Mouse (Mus musculus) lung, embryonic 16.5 days (tissue): ENCODE results near the gene Wwc2. TPM values are rescaled to one million over a fixed set of nuclear protein-coding genes. Genes with fewer than 3 reads are reported as not detected.
A peak's percentile ranks its signal among the peaks of the same experiment; 100 is the strongest.

Experiments
- ATAC-seq: fragments of 200-750 bp; cut with Nextera tagmentation; 2 replicates; pipeline ENCODE4 v1.8.0; 2017; ENCODE audit warnings: low read depth, mild to moderate bottlenecking, moderate library complexity
- H3K27ac ChIP-seq: fragments of 300-500 bp; sonication (generic); 2 replicates; pipeline ENCODE4 v1.5.1; 2014; ENCODE audit warnings: mild to moderate bottlenecking, control low read depth, low read length
- H3K27me3 ChIP-seq: fragments of 300-500 bp; sonication (generic); 2 replicates; pipeline ENCODE4 v1.6.1; 2014; ENCODE audit warnings: low read depth, low read length, mixed read lengths; ENCODE audit not compliant: control insufficient read depth, insufficient read depth
- H3K36me3 ChIP-seq: fragments of 300-500 bp; sonication (generic); 2 replicates; pipeline ENCODE4 v1.6.1; 2014; ENCODE audit warnings: low read length; ENCODE audit not compliant: control insufficient read depth, insufficient read depth
- H3K4me1 ChIP-seq: fragments of 300-500 bp; sonication (generic); replicated peaks from 2 replicates; pipeline ENCODE4 v1.6.1; 2014; ENCODE audit warnings: low read length, mixed read lengths; ENCODE audit not compliant: control insufficient read depth, insufficient read depth
- H3K4me2 ChIP-seq: fragments of 300-500 bp; sonication (generic); 2 replicates; pipeline ENCODE4 v1.6.1; 2014; ENCODE audit warnings: low read depth, low read length, control low read depth
- H3K4me3 ChIP-seq: fragments of 300-500 bp; sonication (generic); 2 replicates; pipeline ENCODE4 v1.5.1; 2014; ENCODE audit warnings: mild to moderate bottlenecking, low read length, control low read depth
- H3K9ac ChIP-seq: fragments of 300-500 bp; sonication (generic); 2 replicates; pipeline ENCODE4 v1.6.1; 2014; ENCODE audit warnings: low read length, control low read depth
- H3K9me3 ChIP-seq: fragments of 300-500 bp; sonication (generic); 2 replicates; pipeline ENCODE4 v1.6.1; 2016; ENCODE audit warnings: low read length; ENCODE audit not compliant: control insufficient read depth
- WGBS: fragments of 180-500 bp; shearing (Covaris S2); extraction: QIAGEN DNeasy Blood & Tissue Kit; methylation state at CpG from one replicate; pipeline ENCODE4 v1.1.7; 2014; 5-methylcytosine and 5-hydroxymethylcytosine counted together
- polyA plus RNA-seq: library from polyadenylated mRNA; unstranded; fragments of >200 nt; fragmentation: Nextera tagmentation; extraction: Ambion mirVana; gene quantifications from 2 replicates; pipeline ENCODE4 v1.2.1, GENCODE M21; 2015

Wwc2 gene
- polyA plus RNA-seq, 1 experiment from 2014 or later = 12.6 TPM

GRCm38 (mm10) chr8:47957560-47957959 is 33.2 kb downstream of the Wwc2 start:
- Histone ChIP-seq H3K9me3 (no peaks in the 10 kb centered on the region), H3K9ac (no peak overlapping the region), H3K4me1 (peaks cover 34% of the 10 kb centered on the region), H3K27me3 (no peaks in the 10 kb centered on the region), H3K27ac (0 out of 2 replicates have a peak overlapping the region, but pooled peaks have one; percentile 12), H3K36me3 (no peaks in the 10 kb centered on the region), H3K4me3 (no peak overlapping the region), H3K4me2 (no peak overlapping the region)
- WGBS = 63% methylated on average over 4 of the region's 4 CpGs
- peak; percentile 43; the same call in 1 of the 2 replicates for ATAC-seq

GRCm38 (mm10) chr8:47951380-47951932 is 39.3 kb downstream of the Wwc2 start:
- Histone ChIP-seq H3K9me3 (no peaks in the 10 kb centered on the region), H3K27me3 (no peaks in the 10 kb centered on the region), H3K27ac (no peak overlapping the region), H3K9ac (no peak overlapping the region), H3K4me1 (peaks cover 24% of the 10 kb centered on the region), H3K4me3 (no peak overlapping the region), H3K36me3 (no peaks in the 10 kb centered on the region), H3K4me2 (no peak overlapping the region)
- 48% methylated on average over 7 of the region's 7 CpGs for WGBS
- ATAC-seq = peak; percentile 46; the same call in 1 of the 2 replicates

GRCm38 (mm10) chr8:47948836-47949235 is 41.9 kb downstream of the Wwc2 start:
- Histone ChIP-seq H3K27ac (no peak overlapping the region), H3K4me1 (peaks cover 16% of the 10 kb centered on the region), H3K9me3 (no peaks in the 10 kb centered on the region), H3K4me2 (no peak overlapping the region), H3K4me3 (no peak overlapping the region), H3K27me3 (no peaks in the 10 kb centered on the region), H3K9ac (no peak overlapping the region), H3K36me3 (no peaks in the 10 kb centered on the region)
- ATAC-seq = no peak
- WGBS = 77% methylated on average over 4 of the region's 4 CpGs

- H3K4me3 ChIP-seq = no peak overlapping the region
- no peak overlapping the region for H3K9ac ChIP-seq
- H3K4me1 ChIP-seq = peaks cover 16% of the 10 kb centered on the region
- peak overlapping the region; percentile 51; the same call in 1 of the 2 replicates for H3K27ac ChIP-seq
- H3K27me3 ChIP-seq = no peaks in the 10 kb centered on the region
- no peaks in the 10 kb centered on the region for H3K9me3 ChIP-seq
- no peaks in the 10 kb centered on the region for H3K36me3 ChIP-seq
- 57% methylated on average over 19 of the region's 19 CpGs for WGBS
- peak overlapping the region; percentile 21; the same call in 1 of the 2 replicates for H3K4me2 ChIP-seq
- peak; percentile 58; the same call in 1 of the 2 replicates for ATAC-seq
These were observed 42.8 kb downstream of the Wwc2 start for GRCm38 (mm10) chr8:47947672-47948618.

GRCm38 (mm10) chr8:47943049-47943448 is 47.7 kb downstream of the Wwc2 start:
- no peaks in the 10 kb centered on the region for H3K9me3 ChIP-seq
- peaks cover 25% of the 10 kb centered on the region for H3K4me1 ChIP-seq
- H3K36me3 ChIP-seq = no peaks in the 10 kb centered on the region
- 63% methylated on average over 10 of the region's 10 CpGs for WGBS
- no peak overlapping the region for H3K27ac ChIP-seq
- H3K27me3 ChIP-seq = no peaks in the 10 kb centered on the region
- no peak overlapping the region for H3K9ac ChIP-seq
- H3K4me2 ChIP-seq = no peak overlapping the region
- H3K4me3 ChIP-seq = no peak overlapping the region
- ATAC-seq = no peak

GRCm38 (mm10) chr8:47941028-47941427 is 49.7 kb downstream of the Wwc2 start:
- peak; percentile 64 for ATAC-seq
- WGBS = 42% methylated on average over 5 of the region's 5 CpGs
- Histone ChIP-seq H3K9ac (no peak overlapping the region), H3K4me3 (no peak overlapping the region), H3K4me2 (no peak overlapping the region), H3K27ac (peak overlapping the region; percentile 74), H3K36me3 (no peaks in the 10 kb centered on the region), H3K27me3 (no peaks in the 10 kb centered on the region), H3K9me3 (no peaks in the 10 kb centered on the region), H3K4me1 (peaks cover 25% of the 10 kb centered on the region)

- Histone ChIP-seq H3K4me3 (no peak overlapping the region), H3K27me3 (no peaks in the 10 kb centered on the region), H3K4me2 (peak overlapping the region; percentile 5; the same call in 1 of the 2 replicates), H3K9ac (no peak overlapping the region), H3K36me3 (no peaks in the 10 kb centered on the region), H3K9me3 (no peaks in the 10 kb centered on the region), H3K4me1 (peaks cover 26% of the 10 kb centered on the region), H3K27ac (peak overlapping the region; percentile 74)
- 51% methylated on average over 10 of the region's 10 CpGs for WGBS
- peak; percentile 32 for ATAC-seq
These were observed 50.5 kb downstream of the Wwc2 start for GRCm38 (mm10) chr8:47939933-47940870.

GRCm38 (mm10) chr8:47939217-47939616 is 51.5 kb downstream of the Wwc2 start:
- Histone ChIP-seq H3K4me1 (peaks cover 26% of the 10 kb centered on the region), H3K36me3 (no peaks in the 10 kb centered on the region), H3K4me3 (no peak overlapping the region), H3K4me2 (no peak overlapping the region), H3K9ac (no peak overlapping the region), H3K9me3 (no peaks in the 10 kb centered on the region), H3K27ac (peak overlapping the region; percentile 74; the same call in 1 of the 2 replicates), H3K27me3 (no peaks in the 10 kb centered on the region)
- 56% methylated on average over 7 of the region's 7 CpGs for WGBS
- ATAC-seq = no peak
